Mouse (Mus musculus) bone marrow, adult 2 months (tissue): ENCODE measurements around the gene Tns3.

Source experiments
- CTCF ChIP-seq: fragments of 200-500 bp; IDR thresholded peaks from 2 replicates; pipeline ENCODE4 v1.5.1; 2011; ENCODE audit warnings: low read length, control low read depth; ENCODE audit not compliant: control insufficient read depth, insufficient read depth
- POLR2A ChIP-seq: fragments of 200-500 bp; IDR thresholded peaks from 2 replicates; pipeline ENCODE4 v1.6.1; 2011; ENCODE audit warnings: low read depth, mild to moderate bottlenecking, control low read depth, low read length, borderline replicate concordance; ENCODE audit not compliant: control insufficient read depth

DNA sequence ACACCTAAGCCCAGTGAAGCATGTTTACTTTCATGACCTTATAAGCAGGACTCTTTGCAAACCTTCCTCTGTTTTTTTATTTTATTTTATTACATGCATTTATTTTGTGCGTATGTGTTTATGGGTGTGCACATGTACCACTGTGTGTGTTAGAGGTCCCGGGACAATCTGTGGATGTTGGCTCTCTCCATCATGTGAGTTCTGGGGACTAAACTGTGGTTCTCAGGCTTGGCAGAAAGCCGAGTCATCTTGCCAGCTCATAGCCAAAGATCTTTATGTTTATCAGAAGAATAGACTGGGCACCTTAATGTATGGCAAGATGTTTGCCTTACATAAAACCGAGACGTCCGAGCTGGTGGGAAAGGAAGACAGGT, 27.8 kb upstream of the Tns3 start:
- TF ChIP-seq CTCF (no peak), POLR2A (no peak)
